Mouse (Mus musculus) gastrocnemius, postnatal 25 days (tissue): Measurements from ENCODE around the gene Smarcd3. TPM values are rescaled to one million over a fixed set of nuclear protein-coding genes. Genes with fewer than 3 reads are reported as not detected.
A peak's percentile ranks its signal among the peaks of the same experiment; 100 is the strongest.

Experiments
- DNase-seq: peaks from one replicate; pipeline ENCODE4 v3.0.0; 2022
- total RNA-seq, 2 experiments: library from RNA; stranded (reverse); gene quantifications; 1 replicate in 1 of 2; 2 replicates in 1 of 2; pipeline ENCODE4 v1.2.3; 2021

Smarcd3 gene
- total RNA-seq, 2 experiments from 2014 or later: 125 to 163 TPM

DNA sequence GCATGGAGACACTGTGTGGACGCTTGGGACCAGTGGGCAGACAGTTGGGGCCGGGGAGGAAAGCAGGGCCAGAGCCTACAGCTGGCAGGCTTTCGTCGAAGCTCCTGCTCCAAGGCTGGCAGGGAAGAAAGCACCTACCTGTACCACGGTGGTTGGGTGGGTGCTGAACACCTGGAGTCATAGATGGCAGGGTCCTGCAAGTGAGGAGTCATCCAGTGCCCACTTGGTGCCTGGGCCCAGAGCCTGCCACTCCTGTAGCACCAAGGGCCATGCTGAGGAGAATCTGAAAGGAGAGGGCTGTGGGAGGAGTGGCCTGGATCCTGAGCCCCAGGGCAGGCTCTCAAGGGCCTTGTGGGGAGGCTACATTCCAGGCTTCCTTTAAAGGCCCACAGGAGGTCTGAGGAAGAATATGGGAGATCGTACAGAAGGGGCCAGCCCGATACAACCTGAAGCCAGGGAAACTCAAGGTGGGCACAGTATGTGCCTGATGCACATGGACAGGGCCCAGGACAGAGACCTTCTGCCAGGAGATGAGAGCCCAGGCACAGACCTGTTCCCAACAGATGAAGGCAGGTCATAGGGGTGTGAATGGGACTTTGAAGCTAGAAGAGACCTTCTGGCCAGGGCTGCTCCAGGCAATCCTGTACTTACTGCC is 1.7 kb downstream of the Smarcd3 start:
- DNase-seq: no peak

DNA sequence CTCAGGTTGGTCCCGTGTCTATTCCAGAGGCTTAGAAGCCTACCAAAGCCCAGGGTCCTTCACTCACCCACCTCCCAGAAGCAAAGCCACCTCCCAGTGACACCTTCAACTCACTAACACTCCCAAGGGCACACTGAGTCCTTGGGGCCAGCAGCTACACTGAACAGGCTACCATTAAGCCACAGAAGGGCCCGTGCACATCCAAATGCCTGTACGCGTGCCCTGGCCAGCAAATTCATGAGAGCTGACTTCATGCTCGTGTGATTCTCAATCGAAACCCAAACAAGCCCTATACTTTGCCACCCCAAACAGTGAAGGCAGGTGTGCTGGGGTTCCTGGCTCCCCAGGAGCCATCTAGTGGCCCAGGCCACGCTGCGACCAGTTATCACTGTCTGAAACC is 3.6 kb downstream of the Smarcd3 start:
- no peak for DNase-seq

DNA sequence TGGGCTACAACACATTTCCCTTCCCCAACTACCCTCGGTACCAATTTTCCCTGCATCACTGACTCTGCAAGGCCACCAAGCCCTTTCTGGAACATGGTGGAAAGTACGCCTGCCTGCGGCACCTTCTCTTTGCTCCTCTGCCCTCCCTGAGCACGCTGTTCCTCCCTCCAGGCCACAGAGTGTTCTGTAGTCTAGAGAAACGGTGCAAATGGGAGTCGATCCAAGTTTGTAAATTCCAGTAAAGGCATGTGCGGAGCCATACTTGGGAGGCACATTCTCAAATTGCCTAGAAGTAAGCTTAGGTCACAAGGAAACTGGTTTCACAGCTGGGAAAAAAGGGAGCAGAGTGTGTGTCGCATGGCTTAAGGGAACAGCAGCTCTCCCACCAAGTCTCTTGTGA is 4.1 kb downstream of the Smarcd3 start:
- DNase-seq: no peak

DNA sequence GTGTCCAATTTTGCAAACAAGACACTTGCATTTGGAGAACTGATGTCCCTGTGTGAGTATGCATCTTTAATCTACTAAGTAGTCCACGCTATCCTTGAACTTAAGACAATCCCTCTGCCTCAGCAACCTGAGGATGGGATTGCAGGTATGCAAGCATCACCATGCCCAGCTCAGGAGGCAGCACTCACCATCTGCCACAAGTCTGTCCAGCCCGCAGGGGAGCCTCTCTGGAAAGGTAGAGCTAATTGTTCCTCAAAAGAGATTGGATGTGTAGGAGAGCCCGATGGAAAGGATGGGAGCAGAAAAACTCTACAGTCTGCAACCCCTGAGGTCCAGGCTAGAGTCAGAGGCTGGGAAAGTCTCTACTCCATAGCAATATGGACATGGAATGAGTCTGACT is 5.3 kb downstream of the Smarcd3 start:
- no peak for DNase-seq

DNA sequence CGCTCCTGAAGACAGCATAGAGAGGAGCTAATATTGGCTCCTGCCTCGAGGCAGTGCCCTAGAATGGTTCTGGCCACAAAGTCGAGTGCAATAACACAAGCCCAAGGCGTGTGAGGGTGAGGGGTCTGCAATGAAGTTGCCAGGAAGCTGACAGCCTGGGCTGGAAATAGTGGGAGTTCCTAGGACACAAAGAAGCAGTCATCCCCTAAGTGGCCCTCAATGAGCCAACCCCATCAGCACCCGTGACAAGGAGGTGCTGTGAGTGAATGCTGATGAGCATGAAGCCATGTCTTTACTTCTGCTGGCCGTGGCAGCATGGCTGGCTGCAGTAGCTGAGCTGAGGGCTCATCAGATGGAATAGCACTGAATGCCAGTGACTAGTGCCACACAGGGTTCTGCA is 9.1 kb downstream of the Smarcd3 start:
- DNase-seq: no peak

DNA sequence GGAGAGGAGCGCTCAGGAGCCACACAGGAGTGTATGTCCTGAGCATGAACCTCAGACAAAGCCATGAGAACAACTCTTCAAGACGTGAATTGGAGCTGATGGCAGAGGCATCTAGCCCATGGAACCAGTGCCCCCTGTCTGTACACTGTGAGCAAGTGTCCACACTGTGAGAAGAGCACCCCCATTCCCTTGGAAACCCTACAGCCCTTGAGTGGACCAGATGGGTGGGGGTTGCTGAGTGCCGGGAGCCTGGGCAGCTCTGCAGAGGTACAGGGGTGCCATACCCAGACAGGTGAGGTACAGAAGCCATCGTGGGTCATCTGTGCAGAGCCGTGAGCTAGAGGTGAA is 11.9 kb downstream of the Smarcd3 start:
- peak; percentile 4 for DNase-seq

DNA sequence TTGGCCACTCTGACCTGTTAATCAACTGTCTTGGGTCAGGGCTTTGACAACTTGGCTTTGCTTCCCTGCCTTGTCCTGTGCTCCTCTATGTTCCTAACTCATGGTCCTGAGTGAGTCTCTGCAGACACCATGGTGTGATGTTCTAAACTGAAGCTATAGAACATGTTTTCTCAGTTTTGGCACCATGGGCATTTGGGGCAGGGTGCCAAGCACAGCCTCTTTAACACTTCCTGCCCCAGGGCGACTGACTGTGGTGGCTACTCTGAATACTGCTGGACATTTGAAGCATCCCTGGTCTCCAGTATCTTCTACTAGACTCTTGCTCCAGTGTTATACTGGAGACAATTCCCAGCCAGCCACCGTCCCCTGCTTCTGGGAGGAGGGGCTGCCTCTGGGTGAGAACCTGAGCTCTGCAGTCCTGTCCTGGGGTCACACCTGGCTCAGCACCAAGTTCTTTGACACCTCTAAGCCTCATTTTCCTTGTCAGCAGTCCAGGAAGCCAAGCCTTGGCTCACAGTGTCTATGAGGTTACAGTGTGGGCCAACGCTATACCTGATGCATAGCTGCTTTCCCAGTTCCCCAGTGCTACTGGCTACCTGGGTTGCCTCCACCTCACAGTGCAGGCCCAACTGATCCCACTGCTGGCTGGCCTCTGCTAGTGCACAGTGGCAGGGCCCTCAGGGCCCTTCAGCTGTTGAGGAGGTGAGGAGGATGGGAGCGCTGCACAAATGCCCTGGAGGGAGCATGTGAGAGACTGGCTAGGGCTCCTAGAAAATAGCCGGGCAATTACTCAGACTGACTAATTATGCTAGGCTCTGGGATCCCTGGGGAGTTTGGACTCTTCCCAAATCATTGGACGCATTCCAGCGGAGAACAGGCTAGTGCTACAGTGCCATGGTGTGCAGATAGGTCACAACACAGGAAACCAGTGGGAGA is 12.6 kb downstream of the Smarcd3 start:
- DNase-seq: peak; percentile 4

DNA sequence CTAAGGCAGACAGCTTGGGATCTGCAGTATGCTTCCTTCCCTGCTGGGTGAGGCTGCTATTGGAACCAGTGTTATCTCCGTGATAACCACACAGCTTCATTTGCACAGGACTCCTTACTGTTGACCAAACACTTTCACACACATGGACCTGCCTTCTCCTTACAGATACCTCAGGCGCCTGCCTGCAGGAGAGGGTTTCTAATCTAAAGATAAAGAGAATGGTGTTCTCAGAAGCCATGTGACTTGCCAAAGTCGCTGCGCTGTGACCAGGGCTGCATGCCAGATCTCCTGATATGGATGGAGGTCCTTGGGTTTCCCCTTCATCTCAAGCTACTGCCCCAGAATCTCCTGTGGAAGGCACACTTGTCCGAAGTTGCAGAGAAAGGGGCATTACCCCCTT is 14.8 kb downstream of the Smarcd3 start:
- no peak for DNase-seq

DNA sequence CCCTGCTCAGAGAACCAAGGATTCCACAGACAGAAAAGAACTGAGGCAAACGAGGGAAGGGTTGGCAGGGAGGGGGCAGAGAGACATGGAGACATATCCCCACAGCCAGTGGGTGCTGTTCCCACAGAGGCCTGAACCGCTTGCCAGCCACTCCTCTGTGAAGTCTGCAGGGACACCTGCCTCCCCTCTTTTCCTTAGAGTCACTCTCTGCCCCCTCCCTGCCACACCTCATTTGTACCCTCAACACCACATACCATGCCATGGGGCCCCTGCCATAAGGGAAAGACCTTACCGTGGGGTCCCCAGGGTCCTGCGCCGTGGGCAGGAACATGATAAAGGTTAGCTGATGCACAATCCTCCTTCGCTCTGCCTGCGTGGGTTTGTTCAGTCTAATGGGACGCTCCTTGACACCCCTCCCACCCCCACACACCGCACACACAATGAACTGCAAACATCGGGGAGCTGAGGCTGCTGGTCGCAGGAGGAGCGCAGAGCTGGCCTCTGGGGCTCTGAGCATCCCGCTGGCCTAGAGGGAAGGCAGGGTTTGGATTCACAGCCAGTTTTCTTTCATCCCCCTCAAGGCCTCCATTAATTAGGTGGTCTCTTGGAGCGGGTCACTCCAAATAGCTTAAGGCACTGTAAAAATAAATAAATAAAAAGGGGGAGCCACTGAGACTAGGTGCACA is 18.1 kb downstream of the Smarcd3 start:
- peak; percentile 4 for DNase-seq

DNA sequence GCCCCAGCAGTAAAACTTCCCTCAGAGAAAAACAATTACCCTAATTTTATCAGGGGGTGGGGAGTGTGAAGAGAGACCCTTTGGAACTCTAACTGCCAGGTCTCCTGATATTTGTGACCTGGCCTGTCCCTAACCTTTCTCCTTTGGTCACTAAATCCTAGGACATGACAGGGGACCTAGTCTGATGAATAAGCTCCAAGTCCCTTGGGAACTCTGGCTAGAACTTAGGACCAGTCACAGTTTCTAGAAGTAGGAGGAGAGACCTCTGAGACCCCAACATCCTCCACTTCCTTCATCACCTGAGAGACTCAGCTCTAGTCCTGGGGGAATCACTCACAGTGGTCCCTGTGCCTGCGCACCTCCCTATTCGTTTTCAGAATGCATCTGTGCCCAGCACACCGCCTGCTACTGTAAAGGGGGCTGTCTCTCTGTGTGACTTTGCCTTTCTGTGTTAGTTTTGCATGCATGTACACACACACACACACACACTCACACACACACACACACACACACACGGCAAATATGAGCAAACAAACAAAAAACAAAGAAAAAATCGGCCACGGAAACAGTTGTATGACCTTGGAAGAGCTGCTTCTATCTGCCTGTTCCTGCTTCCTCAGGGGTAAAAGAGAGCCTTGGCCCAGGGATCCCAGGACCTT is 18.8 kb downstream of the Smarcd3 start:
- DNase-seq: peak; percentile 4

DNA sequence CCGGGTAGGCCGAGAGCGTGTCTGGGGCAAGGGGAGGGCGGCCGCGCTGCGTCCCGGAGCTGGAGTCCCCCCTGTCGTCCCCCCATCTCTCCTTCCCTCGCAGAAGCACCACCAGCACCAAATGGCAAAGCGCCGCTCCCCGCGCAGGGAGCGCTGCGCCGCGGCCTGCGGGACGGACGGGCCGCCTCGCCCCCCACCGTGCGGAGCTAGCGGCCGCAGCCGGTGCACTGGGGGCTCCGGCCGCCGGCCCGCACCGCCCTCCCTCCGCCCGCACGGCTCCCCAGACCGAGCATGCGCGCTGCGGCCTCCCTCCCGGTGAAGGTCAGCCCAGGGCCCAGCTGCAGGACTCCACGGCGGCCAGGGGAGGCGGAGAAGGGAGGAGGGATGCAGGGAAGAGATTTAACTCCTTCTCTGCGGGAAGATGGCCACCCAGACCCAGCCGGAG is 19.5 kb downstream of the Smarcd3 start:
- peak; percentile 92 for DNase-seq

DNA sequence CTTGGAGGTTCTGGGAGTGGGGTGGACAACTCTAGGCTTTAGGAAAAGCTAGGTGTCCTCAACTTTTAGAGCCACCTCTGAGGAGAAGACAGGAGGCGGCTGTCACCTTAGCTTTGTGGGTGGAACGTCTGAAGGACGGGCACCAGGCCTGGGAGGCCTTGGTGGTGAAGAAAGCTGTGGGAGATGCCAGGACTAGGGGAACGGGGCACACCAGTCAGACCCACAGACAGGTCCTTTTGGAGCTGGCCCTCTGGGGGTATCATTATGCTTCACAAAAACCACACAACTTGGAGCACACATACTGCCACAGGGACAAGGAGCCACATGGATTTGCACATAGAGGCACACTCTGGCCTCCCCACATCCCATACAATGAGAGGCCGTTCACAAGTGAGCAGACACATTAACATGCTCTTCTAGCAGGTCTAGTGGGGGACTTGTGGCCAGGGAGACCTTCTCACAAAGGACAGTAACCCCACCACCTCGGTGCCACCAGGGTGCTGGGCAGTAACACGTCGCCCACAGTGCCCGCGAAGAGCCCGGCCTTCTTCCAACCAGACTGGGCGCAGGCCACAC is 20.0 kb downstream of the Smarcd3 start:
- no peak for DNase-seq

DNA sequence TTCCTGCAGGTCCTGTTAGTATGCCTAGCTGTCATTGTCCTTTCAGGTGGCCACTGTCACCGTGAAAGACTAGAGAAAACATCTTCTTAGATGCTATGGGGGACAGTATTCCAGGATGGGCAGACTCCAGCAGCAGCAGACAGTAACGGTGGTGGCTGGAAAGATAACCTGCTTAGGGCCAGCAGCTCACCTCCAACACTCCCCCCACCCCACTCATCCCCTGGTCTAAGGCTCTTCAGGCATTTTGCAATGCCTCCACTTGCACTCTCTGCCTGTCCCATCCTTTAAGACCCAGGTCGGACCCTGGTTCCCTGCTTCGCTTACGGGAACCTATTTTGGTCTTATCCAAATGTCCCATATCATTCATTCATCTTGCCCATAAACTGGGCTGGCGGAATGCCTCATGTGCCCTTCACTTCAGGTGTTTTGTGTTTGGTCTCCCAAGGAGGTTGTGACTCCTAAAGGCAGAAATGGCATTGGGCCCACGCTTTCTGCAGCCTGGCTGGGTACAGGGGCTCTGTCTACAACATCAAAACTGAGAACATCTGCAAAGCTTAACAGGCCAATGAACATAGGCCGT is 20.7 kb downstream of the Smarcd3 start:
- no peak for DNase-seq

DNA sequence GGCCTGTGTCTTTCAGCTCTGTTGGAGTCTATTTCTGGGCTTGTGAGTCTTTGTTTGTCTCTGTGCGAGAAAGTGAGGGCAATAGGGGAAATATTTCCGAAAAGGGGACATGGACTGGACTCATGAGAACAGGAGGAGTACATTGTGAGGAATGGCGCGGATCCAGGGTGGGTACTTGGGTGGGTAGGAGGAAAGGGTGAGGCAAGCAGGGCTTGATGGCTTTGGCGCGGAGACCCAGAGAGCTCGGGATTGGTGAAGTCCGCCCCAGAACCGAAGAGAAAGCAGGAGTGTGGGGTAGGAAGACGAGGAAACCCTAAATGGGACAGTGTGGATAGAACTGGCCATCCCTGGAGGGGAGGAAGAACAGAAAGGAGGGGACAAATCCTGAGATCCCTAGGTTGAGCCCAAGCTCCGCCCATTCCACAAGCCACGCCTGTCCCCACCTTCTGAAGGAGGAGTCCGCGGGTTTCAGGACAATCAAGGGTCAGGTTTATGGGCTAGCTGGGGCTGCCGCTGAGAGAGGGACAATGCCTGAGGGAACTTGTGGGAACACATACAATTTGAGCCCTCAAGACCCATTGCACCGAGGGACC is 21.4 kb downstream of the Smarcd3 start:
- peak; percentile 92 for DNase-seq

DNA sequence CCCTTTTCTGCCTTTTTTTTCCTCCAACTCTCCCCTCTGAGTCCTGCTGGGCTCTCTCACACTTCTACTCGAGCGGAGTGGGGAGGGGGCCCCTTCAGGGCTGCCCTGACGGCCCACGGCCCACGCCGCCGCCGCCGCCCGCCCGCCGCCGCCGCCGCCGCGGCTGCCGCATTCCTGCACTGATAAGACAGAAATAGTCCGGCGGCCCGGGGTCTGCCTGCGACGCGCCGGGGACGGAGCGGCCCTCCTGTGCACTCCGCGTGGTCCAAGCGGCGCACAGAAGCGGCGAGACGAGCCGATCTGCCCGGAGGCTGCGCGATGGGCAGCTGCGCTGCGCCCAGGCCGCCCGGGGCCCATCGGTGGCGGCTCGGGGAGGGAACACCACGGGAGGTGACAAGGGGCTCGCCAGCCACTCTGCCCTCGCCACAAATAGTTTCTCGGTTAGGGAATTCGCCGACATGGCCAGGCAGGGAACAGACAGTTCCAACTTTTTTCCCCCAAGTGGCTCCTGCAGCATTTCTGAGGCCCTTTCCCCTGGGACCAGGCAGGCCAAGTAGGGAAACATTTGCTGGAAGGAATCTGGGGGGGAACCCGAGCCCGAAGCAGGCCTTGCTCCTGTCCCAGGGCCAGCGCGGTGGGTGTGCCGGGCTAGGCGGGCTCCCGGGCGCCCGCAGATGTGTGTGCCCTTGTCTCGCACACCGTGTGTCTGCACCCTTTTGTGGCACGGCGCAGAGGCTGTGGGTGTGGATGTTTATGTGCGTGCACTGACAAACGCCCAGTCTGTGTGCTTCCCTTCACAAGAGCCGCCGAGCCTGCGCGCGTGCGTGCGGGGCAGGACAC is 22.1 kb downstream of the Smarcd3 start:
- peak; percentile 81 for DNase-seq

DNA sequence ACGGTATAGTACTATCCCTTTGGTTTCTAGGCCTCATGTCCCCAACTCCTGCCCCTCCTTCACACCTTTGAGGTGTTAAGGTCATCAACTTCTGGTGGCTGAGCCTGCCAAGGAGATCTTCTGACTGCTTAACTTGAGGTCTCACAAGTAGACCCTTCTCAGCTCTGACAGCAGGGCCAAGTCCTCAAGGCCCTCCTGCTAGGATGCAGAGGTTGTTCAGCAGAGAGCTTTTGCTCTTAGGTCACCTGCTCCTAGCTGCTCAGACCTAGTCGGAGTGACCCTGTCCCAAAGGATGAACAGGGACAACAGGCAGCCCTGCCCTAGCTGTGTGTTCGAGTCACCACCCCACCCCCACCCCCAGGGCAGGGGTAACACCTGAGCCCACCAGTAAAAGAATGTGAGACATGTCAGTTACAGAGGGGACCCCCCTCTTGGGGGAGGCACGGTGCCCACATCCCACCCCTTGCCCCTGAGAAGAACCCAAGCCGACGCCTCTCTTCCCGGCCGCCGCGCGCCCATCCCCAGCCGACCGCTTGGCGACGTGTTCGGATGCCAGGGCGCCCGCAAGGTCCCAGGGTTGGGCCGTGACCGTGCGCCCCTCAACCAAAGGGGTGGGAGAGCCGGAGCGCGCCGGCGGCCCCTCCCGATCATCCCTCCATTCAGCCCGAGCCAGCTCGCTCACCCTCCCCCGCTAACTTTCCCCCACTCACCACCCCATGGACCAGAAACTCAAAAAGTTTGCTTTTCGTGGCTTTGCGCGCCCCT is 23.0 kb downstream of the Smarcd3 start:
- peak; percentile 40 for DNase-seq

DNA sequence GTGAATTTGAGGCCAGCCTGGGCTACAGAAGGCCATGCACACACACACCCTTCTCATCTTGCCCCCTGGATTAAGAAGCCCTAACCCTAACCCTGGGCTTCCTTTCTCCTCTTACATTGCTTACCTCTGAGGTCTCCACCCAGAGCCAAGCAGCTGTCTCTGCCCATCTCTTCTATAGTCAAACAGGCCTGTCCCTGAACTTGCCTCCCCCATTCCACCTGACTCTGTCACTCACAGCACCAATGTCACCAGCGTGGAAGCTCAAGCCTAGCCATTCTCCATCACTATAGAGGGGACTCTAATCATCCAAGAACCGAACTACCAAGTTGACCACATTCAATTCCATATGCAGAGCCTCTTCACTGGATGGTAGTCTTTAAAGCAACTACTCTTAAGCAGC is 24.0 kb downstream of the Smarcd3 start:
- peak; percentile 80 for DNase-seq

DNA sequence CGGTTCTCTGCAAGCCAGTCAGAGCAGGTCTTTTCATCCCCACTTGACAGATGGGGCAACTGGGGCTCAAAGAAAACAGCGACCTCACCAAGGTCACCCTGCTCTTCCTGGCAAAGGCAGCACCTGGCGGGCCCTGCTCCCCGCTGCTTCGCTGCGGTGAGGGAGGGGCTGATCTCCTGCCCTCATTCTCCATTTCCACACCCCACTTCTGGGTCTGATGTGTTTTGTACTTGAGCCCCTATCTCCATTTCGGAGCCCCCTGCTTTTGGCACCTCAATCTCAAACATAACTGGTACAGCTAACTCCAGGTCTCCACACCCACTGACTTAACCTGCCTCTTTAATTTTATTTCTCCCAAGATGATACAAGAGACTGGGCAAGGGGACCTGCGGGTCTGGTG is 25.1 kb downstream of the Smarcd3 start:
- no peak for DNase-seq

DNA sequence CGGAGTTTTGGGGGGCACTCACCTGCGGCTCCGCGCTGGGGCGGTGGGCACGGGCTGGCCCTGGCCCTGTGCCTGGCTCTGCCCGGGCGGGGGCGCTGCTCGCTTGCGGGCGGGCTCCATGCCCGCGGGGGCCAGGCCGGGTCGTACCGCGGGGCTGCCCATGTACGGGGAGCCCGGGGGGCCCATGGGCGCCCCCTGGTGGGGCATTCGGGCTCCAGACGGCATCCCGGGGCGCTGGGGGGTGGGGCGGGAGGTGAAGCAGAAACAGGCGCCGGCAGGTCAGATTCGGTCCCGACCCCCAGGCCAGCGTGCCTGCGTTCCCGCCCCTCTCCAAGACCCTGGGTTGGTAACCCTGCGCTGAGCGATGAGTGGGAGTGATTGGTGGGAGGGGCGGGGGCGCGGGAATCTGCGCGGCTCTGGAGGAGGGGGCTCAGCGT is 25.6 kb downstream of the Smarcd3 start:
- DNase-seq: peak; percentile 75
